Mouse (Mus musculus) MEL (cell line): Measurements from ENCODE around the gene Tpt1. TPM values are rescaled to one million over a fixed set of nuclear protein-coding genes. Genes with fewer than 3 reads are reported as not detected.

Experiments
- DNase-seq: peaks from one replicate; pipeline ENCODE4 v3.0.0; 2011; ENCODE audit warnings: low read depth, low spot score
- H3K27ac ChIP-seq: 2 replicates; pipeline ENCODE4 v1.5.1; 2012; ENCODE audit warnings: low read depth, mild to moderate bottlenecking, control low read depth, low read length, moderate library complexity; ENCODE audit not compliant: control insufficient read depth
- H3K27me3 ChIP-seq, 2 experiments: fragments of 150-350 bp in 1 of 2; sonication (generic) in 1 of 2; 2 replicates each; pipeline ENCODE4 v1.6.1; 2012; ENCODE audit warnings: low read length in 2 of 2, mild to moderate bottlenecking in 2 of 2, improper control_type of control experiment in 1 of 2, moderate library complexity in 1 of 2; ENCODE audit not compliant: insufficient read depth in 2 of 2, control insufficient read depth in 1 of 2
- H3K36me3 ChIP-seq, 2 experiments: 2 replicates each; pipeline ENCODE4 v1.6.1; 2012 to 2014; ENCODE audit warnings: low read length in 2 of 2, improper control_type of control experiment in 1 of 2, inconsistent platforms in 1 of 2, mild to moderate bottlenecking in 1 of 2; ENCODE audit not compliant: insufficient read depth in 2 of 2, control insufficient read depth in 1 of 2
- H3K4me1 ChIP-seq, 2 experiments: fragments of 150-350 bp in 1 of 2; sonication (generic) in 1 of 2; 2 replicates each; pipeline ENCODE4 v1.6.1; 2012; ENCODE audit warnings: low read length in 2 of 2, improper control_type of control experiment in 1 of 2, mild to moderate bottlenecking in 1 of 2; ENCODE audit not compliant: insufficient read depth in 2 of 2, control insufficient read depth in 1 of 2
- H3K4me3 ChIP-seq, 2 experiments: fragments of 150-350 bp in 1 of 2; sonication (generic) in 1 of 2; 2 replicates each; pipeline ENCODE4 v1.5.1; 2012; ENCODE audit warnings: low read depth in 2 of 2, low read length in 2 of 2, mild to moderate bottlenecking in 2 of 2, moderate library complexity in 2 of 2, control low read depth in 1 of 2, improper control_type of control experiment in 1 of 2; ENCODE audit not compliant: control insufficient read depth in 1 of 2, insufficient read depth in 1 of 2
- H3K79me2 ChIP-seq: 2 replicates; pipeline ENCODE4 v1.6.1; 2012; ENCODE audit warnings: mild to moderate bottlenecking, low read length, moderate library complexity; ENCODE audit not compliant: control insufficient read depth, poor library complexity, insufficient read depth
- H3K9ac ChIP-seq: 2 replicates; pipeline ENCODE4 v1.6.1; 2012; ENCODE audit warnings: low read depth, mild to moderate bottlenecking, control low read depth, low read length, moderate library complexity; ENCODE audit not compliant: control insufficient read depth, poor library complexity, severe bottlenecking
- H3K9me3 ChIP-seq: fragments of 150-350 bp; sonication (generic); replicated peaks from 2 replicates; pipeline ENCODE4 v1.6.1; 2012; ENCODE audit warnings: mild to moderate bottlenecking, low read length, improper control_type of control experiment, moderate library complexity; ENCODE audit not compliant: insufficient read depth
- BHLHE40 ChIP-seq: IDR thresholded peaks from 2 replicates; pipeline ENCODE4 v1.6.1; 2012; ENCODE audit warnings: low read depth, mild to moderate bottlenecking, inconsistent platforms, low read length, improper control_type of control experiment, borderline replicate concordance
- CHD1 ChIP-seq: IDR thresholded peaks from 2 replicates; pipeline ENCODE4 v1.6.1; 2012; ENCODE audit warnings: low read depth, mild to moderate bottlenecking, inconsistent platforms, low read length, improper control_type of control experiment
- CHD2 ChIP-seq: IDR thresholded peaks from 2 replicates; pipeline ENCODE4 v1.6.1; 2011; ENCODE audit warnings: low read length, improper control_type of control experiment
- CTCF ChIP-seq, 3 experiments: IDR thresholded peaks in 2 of 3; conservative IDR thresholded peaks in 1 of 3; 2 replicates each; pipeline ENCODE4 v1.5.1; 2011 to 2012; ENCODE audit warnings: low read length in 3 of 3, low read depth in 2 of 3, mild to moderate bottlenecking in 2 of 3, improper control_type of control experiment in 1 of 3, inconsistent platforms in 1 of 3, mixed read lengths in 1 of 3, moderate library complexity in 1 of 3; ENCODE audit not compliant: control insufficient read depth in 1 of 3, insufficient read depth in 1 of 3, poor library complexity in 1 of 3, severe bottlenecking in 1 of 3
- ELF1 ChIP-seq: IDR thresholded peaks from 2 replicates; pipeline ENCODE4 v1.6.1; 2014; ENCODE audit warnings: low read depth, mild to moderate bottlenecking, inconsistent platforms, low read length, improper control_type of control experiment, moderate library complexity
- EP300 ChIP-seq, 2 experiments: IDR thresholded peaks; 2 replicates each; pipeline ENCODE4 v1.6.1; 2011; ENCODE audit warnings: improper control_type of control experiment in 2 of 2, low read length in 2 of 2, low read depth in 1 of 2, mild to moderate bottlenecking in 1 of 2
- JUND ChIP-seq: IDR thresholded peaks from 2 replicates; pipeline ENCODE4 v1.6.1; 2011; ENCODE audit warnings: low read depth, mild to moderate bottlenecking, improper control_type of control experiment, low read length
- KAT2A ChIP-seq: conservative IDR thresholded peaks from 2 replicates; pipeline ENCODE4 v1.6.1; 2012; ENCODE audit warnings: low read depth, low read length, improper control_type of control experiment, inconsistent platforms
- MAX ChIP-seq: IDR thresholded peaks from 2 replicates; pipeline ENCODE4 v1.6.1; 2011; ENCODE audit warnings: low read length, improper control_type of control experiment
- MAZ ChIP-seq: IDR thresholded peaks from 2 replicates; pipeline ENCODE4 v1.6.1; 2012; ENCODE audit warnings: low read depth, mild to moderate bottlenecking, inconsistent platforms, low read length, improper control_type of control experiment
- MXI1 ChIP-seq: IDR thresholded peaks from 2 replicates; pipeline ENCODE4 v1.6.1; 2011; ENCODE audit warnings: mild to moderate bottlenecking, low read depth, low read length, improper control_type of control experiment
- MYC ChIP-seq: IDR thresholded peaks from 2 replicates; pipeline ENCODE4 v1.6.1; 2011; ENCODE audit warnings: low read depth, mild to moderate bottlenecking, low read length, improper control_type of control experiment, moderate library complexity
- NELFE ChIP-seq: IDR thresholded peaks from 2 replicates; pipeline ENCODE4 v1.6.1; 2011; ENCODE audit warnings: low read depth, low read length, improper control_type of control experiment
- NRF1 ChIP-seq: IDR thresholded peaks from 2 replicates; pipeline ENCODE4 v1.6.1; 2014; ENCODE audit warnings: low read depth, mild to moderate bottlenecking, inconsistent platforms, low read length, improper control_type of control experiment, moderate library complexity; ENCODE audit not compliant: poor library complexity, insufficient read depth, severe bottlenecking
- POLR2A ChIP-seq, 2 experiments: IDR thresholded peaks; 2 replicates each; pipeline ENCODE4 v1.6.1; 2011 to 2012; ENCODE audit warnings: low read length in 2 of 2, mild to moderate bottlenecking in 2 of 2, control low read depth in 1 of 2, improper control_type of control experiment in 1 of 2, low read depth in 1 of 2, moderate library complexity in 1 of 2; ENCODE audit not compliant: control insufficient read depth in 1 of 2, insufficient read depth in 1 of 2, poor library complexity in 1 of 2
- RAD21 ChIP-seq: IDR thresholded peaks from 2 replicates; pipeline ENCODE4 v1.6.1; 2011; ENCODE audit warnings: mild to moderate bottlenecking, low read depth, low read length, improper control_type of control experiment
- SMC3 ChIP-seq: IDR thresholded peaks from 2 replicates; pipeline ENCODE4 v1.6.1; 2011; ENCODE audit warnings: low read depth, low read length, improper control_type of control experiment
- TBP ChIP-seq: IDR thresholded peaks from 2 replicates; pipeline ENCODE4 v1.8.0; 2011; ENCODE audit warnings: low read depth, low read length, improper control_type of control experiment
- TCF12 ChIP-seq: IDR thresholded peaks from 2 replicates; pipeline ENCODE4 v1.6.1; 2014; ENCODE audit warnings: low read depth, mild to moderate bottlenecking, inconsistent platforms, low read length, improper control_type of control experiment, moderate library complexity
- USF1 ChIP-seq: IDR thresholded peaks from 2 replicates; pipeline ENCODE4 v1.6.1; 2014; ENCODE audit warnings: low read depth, mild to moderate bottlenecking, inconsistent platforms, low read length, improper control_type of control experiment, moderate library complexity
- USF2 ChIP-seq, 2 experiments: IDR thresholded peaks; 2 replicates each; pipeline ENCODE4 v1.6.1; 2011 to 2012; ENCODE audit warnings: improper control_type of control experiment in 2 of 2, low read length in 2 of 2, borderline replicate concordance in 1 of 2, inconsistent platforms in 1 of 2, low read depth in 1 of 2, mild to moderate bottlenecking in 1 of 2; ENCODE audit not compliant: insufficient read depth in 1 of 2
- polyA plus RNA-seq, 2 experiments: library from polyadenylated mRNA; stranded (reverse) in 1 of 2; unstranded in 1 of 2; fragments of >175 nt in 1 of 2; fragments of >200 nt in 1 of 2; gene quantifications; 2 replicates each; pipeline versions ENCODE4 v1.2.1 to v1.2.4; 2012; ENCODE audit warnings: low replicate concordance in 2 of 2, low read depth in 1 of 2; ENCODE audit not compliant: insufficient read length in 2 of 2, insufficient read depth in 1 of 2, missing spikeins in 1 of 2
- total RNA-seq: library from RNA; depleted of rRNA; stranded (reverse); fragments of 300-350 nt; gene quantifications from 2 replicates; pipeline ENCODE4 v1.2.3, GENCODE M21; 2012

Gene Tpt1
- total and polyA plus RNA-seq, 3 experiments: 652 to 1,342 (median 817) TPM

GRCm38 (mm10) chr14:75826851-75827410 lies 18.0 kb upstream of the Tpt1 start:
- H3K4me1 ChIP-seq: peaks cover 5 to 9% of the 10 kb centered on the region in 2 experiments; a peak in 3 of 4 replicates
- TF ChIP-seq POLR2A (IDR thresholded peaks at IDR 0.05; ENCODE audit: control insufficient read depth in 1 of 2, insufficient read depth in 1 of 2, low read depth in 1 of 2, low read length in 2 of 2, poor library complexity in 1 of 2) (no peak), KAT2A (no peak), JUND (no peak), USF1 (no peak)
- H3K79me2 ChIP-seq: no peaks in the 10 kb centered on the region

GRCm38 (mm10) chr14:75828221-75828620 lies 16.7 kb upstream of the Tpt1 start:
- no peak for DNase-seq
- no peak for TF ChIP-seq CHD1
- TF ChIP-seq MAZ: no peak
- no peak for TF ChIP-seq TBP
- no peak for TF ChIP-seq MYC
- no peak for TF ChIP-seq NRF1
- Histone ChIP-seq H3K9ac (no peak overlapping the region), H3K9me3 (no peaks in the 10 kb centered on the region), H3K27ac (no peak overlapping the region), H3K27me3 (no peaks in the 10 kb centered on the region), H3K79me2 (no peaks in the 10 kb centered on the region), H3K4me3 (no peak overlapping the region), H3K36me3 (peaks cover 0 to 9% of the 10 kb centered on the region in 2 experiments; a peak in 1 of 4 replicates), H3K4me1 (peaks cover 5 to 18% of the 10 kb centered on the region in 2 experiments; a peak in 3 of 4 replicates)

More at GRCm38 (mm10) chr14:75826851-75827410, 18.0 kb upstream of the Tpt1 start:
- Histone ChIP-seq H3K36me3 (peaks cover 0 to 7% of the 10 kb centered on the region in 2 experiments; a peak in 1 of 4 replicates), H3K9ac (no peak overlapping the region), H3K9me3 (no peaks in the 10 kb centered on the region), H3K27ac (no peak overlapping the region), H3K4me3 (no peak overlapping the region), H3K27me3 (no peaks in the 10 kb centered on the region)
- no peak for DNase-seq

- peaks cover 0 to 13% of the 10 kb centered on the region in 2 experiments; a peak in 2 of 4 replicates for H3K36me3 ChIP-seq
- no peaks in the 10 kb centered on the region for H3K79me2 ChIP-seq
- no peaks in the 10 kb centered on the region for H3K9me3 ChIP-seq
- DNase-seq: peak; percentile 85
- peak overlapping the region; percentile 50 for H3K9ac ChIP-seq
- H3K4me3 ChIP-seq: peak overlapping the region; percentile 46 to 56
- no peaks in the 10 kb centered on the region for H3K27me3 ChIP-seq
- peak overlapping the region; percentile 50 for H3K27ac ChIP-seq
- peaks cover 5 to 23% of the 10 kb centered on the region in 2 experiments; a peak in 3 of 4 replicates for H3K4me1 ChIP-seq
- TF ChIP-seq MXI1: peak; percentile 65
- TF ChIP-seq USF2 (IDR thresholded peaks at IDR 0.05; ENCODE audit: borderline replicate concordance in 1 of 2, insufficient read depth in 1 of 2, low read depth in 1 of 2, low read length in 2 of 2): no peak
- peak; percentile 86 for TF ChIP-seq MAX
- TF ChIP-seq CHD1: 0 out of 2 replicates have a peak, but pooled peaks have one; percentile 50
- TF ChIP-seq SMC3: peak; percentile 72
- TF ChIP-seq NELFE: peak; percentile 31; the same call in 1 of the 2 replicates
- peak; percentile 58 for TF ChIP-seq USF1
- peak; percentile 49 for TF ChIP-seq TCF12
- peak; percentile 75 for TF ChIP-seq MYC
- TF ChIP-seq NRF1: no peak
- no peak for TF ChIP-seq CHD2
- TF ChIP-seq ELF1: peak; percentile 33; the same call in 1 of the 2 replicates
- peak; percentile 40 for TF ChIP-seq RAD21
- TF ChIP-seq BHLHE40: peak; percentile 92
- peak; percentile 53 to 58; a peak in 3 of 4 replicates for TF ChIP-seq EP300 (IDR thresholded peaks at IDR 0.05; ENCODE audit: low read depth in 1 of 2, low read length in 2 of 2)
- TF ChIP-seq CTCF (IDR thresholded peaks at IDR 0.05 in 2 of 3, conservative IDR thresholded peaks at IDR 0.05 in 1 of 3; ENCODE audit: control insufficient read depth in 1 of 3, insufficient read depth in 1 of 3, low read depth in 2 of 3, low read length in 3 of 3, poor library complexity in 1 of 3, severe bottlenecking in 1 of 3): peak; percentile 86 to 98 (median 88)
These were observed 15.8 kb upstream of the Tpt1 start for GRCm38 (mm10) chr14:75828866-75829806.
